Mouse (Mus musculus) lung, postnatal 25 days (tissue): ENCODE results near the gene Rpl38.
A peak's percentile ranks its signal among the peaks of the same experiment; 100 is the strongest.

Experiments used
- DNase-seq: peaks from one replicate; pipeline ENCODE4 v3.0.0; 2022; ENCODE audit warnings: low spot score

Gene Rpl38

GRCm38 (mm10) chr11:114668301-114668710 is at the start of gene Rpl38:
Gene Rpl38, plus strand, starts transcription at chr11:114668524.
- peak; percentile 96 for DNase-seq

GRCm38 (mm10) chr11:114618697-114619417 is 49.5 kb upstream of the Rpl38 start:
- DNase-seq = no peak

GRCm38 (mm10) chr11:114626071-114626690 is 42.1 kb upstream of the Rpl38 start:
- no peak for DNase-seq

- no peak for DNase-seq
Observed at GRCm38 (mm10) chr11:114627036-114627435, 41.3 kb upstream of the Rpl38 start.

- no peak for DNase-seq
Observed at GRCm38 (mm10) chr11:114628032-114628431, 40.3 kb upstream of the Rpl38 start.

- no peak for DNase-seq
Observed at GRCm38 (mm10) chr11:114630044-114630443, 38.3 kb upstream of the Rpl38 start.

GRCm38 (mm10) chr11:114632266-114632665 is 36.1 kb upstream of the Rpl38 start:
- DNase-seq = no peak

GRCm38 (mm10) chr11:114636292-114636691 is 32.0 kb upstream of the Rpl38 start:
- peak; percentile 59 for DNase-seq

- DNase-seq = no peak
Observed at GRCm38 (mm10) chr11:114636727-114637505, 31.4 kb upstream of the Rpl38 start.

GRCm38 (mm10) chr11:114638647-114639290 is 29.6 kb upstream of the Rpl38 start:
- DNase-seq = no peak

- DNase-seq = no peak
Observed at GRCm38 (mm10) chr11:114639681-114640103, 28.6 kb upstream of the Rpl38 start.

- DNase-seq = no peak
Observed at GRCm38 (mm10) chr11:114640658-114641057, 27.7 kb upstream of the Rpl38 start.

- DNase-seq = no peak
Observed at GRCm38 (mm10) chr11:114641136-114641535, 27.2 kb upstream of the Rpl38 start.

- DNase-seq = no peak
Observed at GRCm38 (mm10) chr11:114642184-114642583, 26.1 kb upstream of the Rpl38 start.

- DNase-seq = no peak
Observed at GRCm38 (mm10) chr11:114642926-114643325, 25.4 kb upstream of the Rpl38 start.

- no peak for DNase-seq
Observed at GRCm38 (mm10) chr11:114644122-114644521, 24.2 kb upstream of the Rpl38 start.

- no peak for DNase-seq
Observed at GRCm38 (mm10) chr11:114649510-114649909, 18.8 kb upstream of the Rpl38 start.

- no peak for DNase-seq
Observed at GRCm38 (mm10) chr11:114652531-114652930, 15.8 kb upstream of the Rpl38 start.

- no peak for DNase-seq
Observed at GRCm38 (mm10) chr11:114653664-114654063, 14.7 kb upstream of the Rpl38 start.

- DNase-seq = peak; percentile 40
Observed at GRCm38 (mm10) chr11:114654552-114654951, 13.8 kb upstream of the Rpl38 start.

- DNase-seq = no peak
Observed at GRCm38 (mm10) chr11:114655350-114656008, 12.8 kb upstream of the Rpl38 start.
